Mouse (Mus musculus) liver, embryonic 13.5 days (tissue): ENCODE measurements around the gene Phactr1. TPM values are rescaled to one million over a fixed set of nuclear protein-coding genes. Genes with fewer than 3 reads are reported as not detected.

ENCODE experiments used
- ATAC-seq: fragments of 200-750 bp; cut with Nextera tagmentation; 2 replicates; pipeline ENCODE4 v1.8.0; 2017; ENCODE audit warnings: low read depth, mild to moderate bottlenecking, moderate number of reproducible peaks, moderate library complexity
- DNase-seq: peaks from one replicate; pipeline ENCODE4 v3.0.0; 2022
- H3K27ac ChIP-seq: fragments of 300-500 bp; sonication (generic); 2 replicates; pipeline ENCODE4 v1.5.1; 2015; ENCODE audit warnings: moderate library complexity, mild to moderate bottlenecking, inconsistent platforms
- H3K27me3 ChIP-seq: fragments of 300-500 bp; sonication (generic); 2 replicates; pipeline ENCODE4 v1.6.1; 2015; ENCODE audit warnings: mild to moderate bottlenecking, inconsistent platforms
- H3K36me3 ChIP-seq: fragments of 300-500 bp; sonication (generic); 2 replicates; pipeline ENCODE4 v1.6.1; 2015; ENCODE audit warnings: mild to moderate bottlenecking, inconsistent platforms
- H3K4me1 ChIP-seq: fragments of 300-500 bp; sonication (generic); replicated peaks from 2 replicates; pipeline ENCODE4 v1.6.1; 2015; ENCODE audit warnings: inconsistent platforms
- H3K4me2 ChIP-seq: fragments of 300-500 bp; sonication (generic); 2 replicates; pipeline ENCODE4 v1.6.1; 2015; ENCODE audit warnings: inconsistent platforms, mild to moderate bottlenecking, moderate library complexity
- H3K4me3 ChIP-seq: fragments of 300-500 bp; sonication (generic); replicated peaks from 2 replicates; pipeline ENCODE4 v1.5.1; 2015; ENCODE audit warnings: mild to moderate bottlenecking, inconsistent platforms
- H3K9ac ChIP-seq: fragments of 300-500 bp; sonication (generic); 2 replicates; pipeline ENCODE4 v1.6.1; 2015; ENCODE audit warnings: mild to moderate bottlenecking, inconsistent platforms
- H3K9me3 ChIP-seq: fragments of 300-500 bp; sonication (generic); replicated peaks from 2 replicates; pipeline ENCODE4 v1.6.1; 2016; ENCODE audit warnings: inconsistent platforms
- WGBS: fragments of 180-500 bp; shearing (Covaris S2); methylation state at CpG from one replicate; pipeline ENCODE4 v1.1.7; 2015; ENCODE audit not compliant: insufficient replicate concordance; 5-methylcytosine and 5-hydroxymethylcytosine counted together
- polyA plus RNA-seq: library from polyadenylated mRNA; unstranded; fragments of >200 nt; fragmentation: Nextera tagmentation; extraction: Ambion mirVana; gene quantifications from 2 replicates; pipeline ENCODE4 v1.2.1, GENCODE M21; 2015

Gene Phactr1
- polyA plus RNA-seq, 1 experiment from 2014 or later, result 0.24 TPM

- H3K9ac ChIP-seq, result peak within 1 kb of the TSS; percentile 82
- H3K27ac ChIP-seq, result peak within 1 kb of the TSS; percentile 66
- peak within 1 kb of the TSS; percentile 71 for H3K4me3 ChIP-seq
- under 1% methylated on average over 48 of the region's 48 CpGs for WGBS
- H3K4me1 ChIP-seq, result peaks cover 24% of the 10 kb centered on the region
- no peaks in the 10 kb centered on the region for H3K9me3 ChIP-seq
- H3K4me2 ChIP-seq, result peak within 1 kb of the TSS; percentile 84
- ATAC-seq (peak; percentile 92), DNase-seq (peak; percentile 95)
- H3K36me3 ChIP-seq, result no peaks in the 10 kb centered on the region
- no peaks in the 10 kb centered on the region for H3K27me3 ChIP-seq
Observed at GRCm38 (mm10) chr13:43171020-43171710, 490.7 kb downstream of the Phactr1 start, which contains the start of gene Tbc1d7. Gene Tbc1d7 (minus strand): TSS chr13:43171501.

GRCm38 (mm10) chr13:43172036-43172713 lies 491.8 kb downstream of the Phactr1 start:
- peak overlapping the region; percentile 75 for H3K9ac ChIP-seq
- peak overlapping the region; percentile 66; the same call in 1 of the 2 replicates for H3K27ac ChIP-seq
- H3K27me3 ChIP-seq, result no peaks in the 10 kb centered on the region
- no peak for ATAC-seq
- 23% methylated on average over 14 of the region's 14 CpGs for WGBS
- no peaks in the 10 kb centered on the region for H3K36me3 ChIP-seq
- DNase-seq, result peak; percentile 34
- peak overlapping the region; percentile 84 for H3K4me2 ChIP-seq
- no peaks in the 10 kb centered on the region for H3K9me3 ChIP-seq
- peak overlapping the region; percentile 71 for H3K4me3 ChIP-seq
- peaks cover 24% of the 10 kb centered on the region for H3K4me1 ChIP-seq

- peak overlapping the region; percentile 27 for H3K4me2 ChIP-seq
- WGBS, result 13% methylated on average over 9 of the region's 9 CpGs
- no peak overlapping the region for H3K9ac ChIP-seq
- DNase-seq (peak; percentile 54), ATAC-seq (no peak)
- peaks cover 24% of the 10 kb centered on the region for H3K4me1 ChIP-seq
- H3K36me3 ChIP-seq, result no peaks in the 10 kb centered on the region
- H3K27ac ChIP-seq, result no peak overlapping the region
- H3K27me3 ChIP-seq, result no peaks in the 10 kb centered on the region; the same call in 1 of the 2 replicates
- H3K9me3 ChIP-seq, result no peaks in the 10 kb centered on the region
- no peak overlapping the region for H3K4me3 ChIP-seq
Observed at GRCm38 (mm10) chr13:43173262-43173661, 492.8 kb downstream of the Phactr1 start.

- Histone ChIP-seq H3K4me1 (peaks cover 34% of the 10 kb centered on the region), H3K4me2 (no peak overlapping the region), H3K27ac (no peak overlapping the region), H3K27me3 (peaks cover 6% of the 10 kb centered on the region), H3K36me3 (no peaks in the 10 kb centered on the region), H3K9ac (no peak overlapping the region), H3K4me3 (no peak overlapping the region), H3K9me3 (no peaks in the 10 kb centered on the region)
- DNase-seq, result no peak
- WGBS, result 72% methylated on average over 3 of the region's 3 CpGs
- no peak for ATAC-seq
Observed at GRCm38 (mm10) chr13:43176676-43177075, 496.3 kb downstream of the Phactr1 start.

GRCm38 (mm10) chr13:43177317-43177716 lies 496.9 kb downstream of the Phactr1 start:
- Histone ChIP-seq H3K4me3 (no peak overlapping the region), H3K27me3 (peaks cover 11% of the 10 kb centered on the region), H3K27ac (no peak overlapping the region), H3K4me1 (peaks cover 33% of the 10 kb centered on the region), H3K9ac (no peak overlapping the region), H3K36me3 (no peaks in the 10 kb centered on the region), H3K9me3 (no peaks in the 10 kb centered on the region), H3K4me2 (no peak overlapping the region)
- ATAC-seq (no peak), DNase-seq (no peak)
- 73% methylated on average over 7 of the region's 7 CpGs for WGBS

- DNase-seq, result peak; percentile 63
- H3K27me3 ChIP-seq, result peaks cover 16% of the 10 kb centered on the region
- no peaks in the 10 kb centered on the region for H3K36me3 ChIP-seq
- H3K9ac ChIP-seq, result peak overlapping the region; percentile 18; the same call in 1 of the 2 replicates
- 39% methylated on average over 7 of the region's 7 CpGs for WGBS
- no peak overlapping the region for H3K4me3 ChIP-seq
- H3K4me2 ChIP-seq, result peak overlapping the region; percentile 29
- H3K4me1 ChIP-seq, result peaks cover 32% of the 10 kb centered on the region
- ATAC-seq, result peak; percentile 74; the same call in 1 of the 2 replicates
- no peaks in the 10 kb centered on the region for H3K9me3 ChIP-seq
- H3K27ac ChIP-seq, result no peak overlapping the region
Observed at GRCm38 (mm10) chr13:43181104-43181503, 500.7 kb downstream of the Phactr1 start.

- ATAC-seq (peak; percentile 40; the same call in 1 of the 2 replicates), DNase-seq (peak; percentile 44)
- Histone ChIP-seq H3K9me3 (no peaks in the 10 kb centered on the region), H3K4me3 (peak overlapping the region; percentile 23; the same call in 1 of the 2 replicates), H3K27me3 (peaks cover 21% of the 10 kb centered on the region), H3K36me3 (no peaks in the 10 kb centered on the region), H3K4me2 (peak overlapping the region; percentile 45), H3K27ac (no peak overlapping the region), H3K9ac (no peak overlapping the region), H3K4me1 (peaks cover 32% of the 10 kb centered on the region)
- 15% methylated on average over 14 of the region's 14 CpGs for WGBS
Observed at GRCm38 (mm10) chr13:43182465-43183201, 502.2 kb downstream of the Phactr1 start.

GRCm38 (mm10) chr13:43183248-43184055 lies 503.0 kb downstream of the Phactr1 start:
- H3K4me1 ChIP-seq, result peaks cover 32% of the 10 kb centered on the region
- H3K36me3 ChIP-seq, result no peaks in the 10 kb centered on the region
- no peak for ATAC-seq
- H3K9ac ChIP-seq, result no peak overlapping the region
- WGBS, result 63% methylated on average over 8 of the region's 8 CpGs
- peak overlapping the region; percentile 45 for H3K4me2 ChIP-seq
- H3K4me3 ChIP-seq, result peak overlapping the region; percentile 23; the same call in 1 of the 2 replicates
- no peak overlapping the region for H3K27ac ChIP-seq
- H3K27me3 ChIP-seq, result peaks cover 24% of the 10 kb centered on the region
- H3K9me3 ChIP-seq, result no peaks in the 10 kb centered on the region
- DNase-seq, result no peak

- WGBS, result 70% methylated on average over 4 of the region's 4 CpGs
- Histone ChIP-seq H3K9ac (no peak overlapping the region), H3K4me3 (no peak overlapping the region), H3K4me2 (no peak overlapping the region), H3K27me3 (peaks cover 38% of the 10 kb centered on the region), H3K36me3 (no peaks in the 10 kb centered on the region), H3K27ac (no peak overlapping the region), H3K9me3 (no peaks in the 10 kb centered on the region), H3K4me1 (peaks cover 27% of the 10 kb centered on the region)
- no peak for ATAC-seq
- no peak for DNase-seq
Observed at GRCm38 (mm10) chr13:43187736-43188135, 507.3 kb downstream of the Phactr1 start.
